Mouse (Mus musculus) heart, postnatal 10 days (tissue): ENCODE measurements around the gene Cyfip1. TPM values are rescaled to one million over a fixed set of nuclear protein-coding genes. Genes with fewer than 3 reads are reported as not detected.

Experiments used
- DNase-seq, 2 experiments: peaks; one replicate each; pipeline ENCODE4 v3.0.0; 2021
- intact Hi-C: fragments of 180-260 bp; cut with DNase I; formaldehyde crosslinking; loops from one replicate; pipeline ENCODE4 v1.15.1; 2025
- total RNA-seq, 2 experiments: library from RNA; stranded (reverse); gene quantifications; 2 replicates each; pipeline ENCODE4 v1.2.3; 2021

The Cyfip1 gene
- total RNA-seq, 2 experiments from 2014 or later, result 57.4 to 60.7 TPM

DNA sequence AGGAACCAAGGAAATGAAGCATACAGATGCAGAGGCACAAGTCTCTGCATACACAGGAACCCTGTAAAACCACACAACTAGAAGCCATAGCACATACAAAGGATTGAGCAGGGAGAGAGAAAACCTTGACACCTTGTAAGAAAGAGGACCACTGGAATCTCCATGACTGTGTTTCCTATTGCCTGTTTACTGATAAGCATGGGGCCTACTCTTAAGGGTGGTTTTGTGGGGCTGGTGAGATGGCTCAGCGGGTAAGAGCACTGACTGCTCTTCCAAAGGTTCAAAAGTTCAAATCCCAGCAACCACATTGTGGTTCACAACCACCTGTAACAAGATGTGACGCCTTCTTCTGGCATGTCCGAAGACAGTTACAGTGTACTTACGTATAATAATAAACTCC, 85.7 kb downstream of the Cyfip1 start:
- DNase-seq, result no peak
- intact Hi-C loops, result no loop called here

GRCm38 (mm10) chr7:55928649-55929048, 87.1 kb downstream of the Cyfip1 start:
- DNase-seq, result no peak
- intact Hi-C loops, result no loop called here

DNA sequence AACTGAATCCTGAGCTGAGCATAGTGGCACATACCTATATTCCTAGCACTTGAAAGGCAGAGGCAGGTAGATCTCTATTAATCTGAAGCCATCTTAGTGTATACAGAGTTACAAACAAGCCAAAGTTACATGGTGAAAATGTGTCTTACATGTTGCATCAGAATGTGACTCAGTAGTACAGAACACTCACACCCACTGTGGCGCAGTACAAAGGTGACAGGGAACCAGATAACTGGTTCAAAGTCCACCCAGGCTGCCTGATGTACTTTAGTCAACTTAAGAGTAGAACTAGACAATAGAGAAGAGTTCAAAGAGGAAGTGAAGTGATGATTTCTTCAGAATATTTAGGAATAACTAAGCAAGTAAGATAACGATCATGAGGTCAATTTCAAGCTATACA, 93.5 kb downstream of the Cyfip1 start:
- intact Hi-C loops, result no loop called here

DNA sequence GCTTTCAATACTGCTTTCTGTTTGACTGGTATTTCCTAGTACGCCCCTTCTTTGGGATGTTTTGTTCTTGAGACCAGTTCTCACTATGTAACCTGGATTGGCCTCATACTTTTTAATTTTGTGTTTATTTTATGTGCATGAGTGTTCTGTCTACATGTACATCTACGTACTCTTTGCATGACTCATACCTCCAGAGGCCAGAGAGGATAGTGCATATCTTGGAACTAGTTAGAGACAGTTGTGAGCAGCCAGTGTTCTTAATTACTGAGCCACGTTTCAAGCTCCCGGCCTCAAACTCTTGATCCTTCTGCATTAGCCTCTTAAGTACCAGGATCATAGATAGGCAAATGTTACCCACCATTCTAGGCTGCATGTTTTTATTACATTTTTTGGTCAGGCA, 96.8 kb downstream of the Cyfip1 start:
- intact Hi-C loops, result no loop called here
- DNase-seq, result no peak

More for the DNA sequence above, 93.5 kb downstream of the Cyfip1 start:
- DNase-seq, result no peak

GRCm38 (mm10) chr7:55956054-55956453, 114.5 kb downstream of the Cyfip1 start:
- intact Hi-C loops, result no loop called here
- no peak for DNase-seq

DNA sequence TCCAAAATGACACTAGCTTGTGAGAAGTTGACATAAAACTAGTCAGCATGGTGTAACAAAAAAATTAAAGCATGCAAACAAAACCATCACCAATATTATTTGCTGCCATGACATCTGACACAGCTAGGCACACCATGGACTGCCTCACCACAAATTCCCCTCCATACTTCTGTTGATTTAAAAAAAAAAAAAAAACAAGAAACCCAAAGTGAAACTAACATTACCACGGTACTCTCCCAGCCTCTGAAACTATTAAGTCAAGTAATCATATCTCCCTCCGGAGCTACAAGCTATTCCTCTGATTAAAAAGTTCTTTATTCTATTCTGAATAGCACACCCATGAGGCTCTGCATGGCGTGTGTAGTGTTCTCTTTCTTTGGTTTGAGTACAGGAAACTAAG, 115.6 kb downstream of the Cyfip1 start:
- intact Hi-C loops, result no loop called here
- DNase-seq, result no peak

DNA sequence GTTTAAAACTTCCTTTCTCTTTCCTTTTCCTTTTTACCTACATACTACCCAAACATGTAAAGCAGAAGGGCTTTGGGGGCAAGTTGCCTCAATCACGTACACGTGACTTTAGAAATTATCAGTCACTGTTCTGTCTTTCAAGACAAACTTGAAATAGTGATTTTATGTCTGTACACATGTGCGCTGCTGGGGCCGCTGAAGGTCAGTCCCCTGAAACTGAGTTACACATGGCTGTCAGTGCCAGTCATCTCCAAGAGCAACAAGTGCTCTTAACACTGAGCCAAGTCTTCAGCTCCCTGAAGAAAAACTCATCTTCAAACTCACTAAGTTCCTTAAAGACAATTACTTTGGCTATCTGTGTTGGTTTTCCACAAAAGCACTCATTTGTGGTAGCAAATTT, 116.4 kb downstream of the Cyfip1 start:
- DNase-seq, result no peak
- intact Hi-C loops, result no loop called here

DNA sequence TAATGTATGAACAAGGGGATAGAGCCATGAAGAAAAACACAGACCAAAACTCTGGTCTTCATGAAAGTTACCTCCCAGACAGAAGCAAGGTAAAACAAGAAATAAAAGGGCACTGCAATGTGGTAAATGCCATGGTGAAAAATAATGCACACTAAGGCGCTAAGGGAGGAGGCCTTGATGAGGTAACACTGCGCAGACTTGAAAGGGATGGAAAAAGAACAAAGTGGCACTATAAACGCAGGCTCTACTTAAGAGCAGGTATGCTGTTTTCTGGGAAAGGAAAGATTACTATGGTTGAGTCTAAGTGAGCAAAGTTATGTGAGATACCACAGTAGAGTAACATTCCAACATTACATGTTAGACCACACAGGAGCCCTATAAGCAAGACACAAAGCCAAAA, 118.3 kb downstream of the Cyfip1 start:
- intact Hi-C loops, result loop anchor here (2.0 to 5.0 kb wide), 2 partner anchors 17 to 92 kb away; partner anchors contain the start of gene Herc2
- no peak for DNase-seq

- DNase-seq, result no peak
- intact Hi-C loops, result loop anchor here (2.0 to 5.0 kb wide), 2 partner anchors 18 to 92 kb away; partner anchors contain the start of gene Herc2
These were observed 119.0 kb downstream of the Cyfip1 start for GRCm38 (mm10) chr7:55960506-55960905.

- intact Hi-C loops, result loop anchor here (5.0 kb wide), 1 partner anchor 90 kb away; the partner anchor contains the start of gene Herc2
- DNase-seq, result peak; percentile 95 to 97
These were observed 120.7 kb downstream of the Cyfip1 start, which contains the start of gene Nipa2 for GRCm38 (mm10) chr7:55962004-55962908. TSS of gene Nipa2 (minus strand) at chr7:55962476.

DNA sequence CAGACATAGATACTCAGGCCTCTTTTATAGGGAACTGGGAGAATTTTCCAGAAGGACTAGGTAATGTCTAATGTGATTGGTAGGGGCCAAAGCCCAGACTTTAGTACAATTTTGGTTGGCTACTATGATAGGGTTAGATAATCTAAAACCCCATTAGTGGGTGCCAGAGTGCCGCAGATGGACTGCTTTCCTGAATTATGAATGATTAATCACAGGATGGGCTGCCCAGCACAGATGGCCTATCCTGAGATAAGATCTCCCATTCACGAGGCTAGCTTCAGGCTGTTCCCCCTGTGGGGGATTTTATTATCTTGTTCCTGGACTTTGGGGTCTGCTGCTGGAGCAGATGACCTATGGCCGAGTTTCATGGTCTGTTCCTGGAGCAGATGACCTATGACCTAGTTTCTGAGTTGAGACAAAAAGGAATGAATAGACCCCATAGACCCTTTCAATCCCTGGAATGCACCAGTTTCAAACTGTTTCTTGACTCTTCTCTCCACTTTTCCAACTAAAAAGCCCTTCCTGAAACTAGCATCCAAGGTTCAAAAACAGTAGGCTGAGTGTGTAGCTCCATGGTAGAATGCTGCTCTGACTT, 125.4 kb downstream of the Cyfip1 start:
- intact Hi-C loops, result no loop called here
- no peak for DNase-seq

GRCm38 (mm10) chr7:55968258-55968901, 126.8 kb downstream of the Cyfip1 start:
- intact Hi-C loops, result no loop called here

GRCm38 (mm10) chr7:55969415-55969814, 127.9 kb downstream of the Cyfip1 start:
- intact Hi-C loops, result no loop called here
- DNase-seq, result no peak

More at GRCm38 (mm10) chr7:55968258-55968901, 126.8 kb downstream of the Cyfip1 start:
- DNase-seq, result peak in 1 of 2 experiments; percentile 24

- no peak for DNase-seq
- intact Hi-C loops, result no loop called here
These were observed 132.9 kb downstream of the Cyfip1 start for GRCm38 (mm10) chr7:55974429-55974828.

- intact Hi-C loops, result no loop called here
- no peak for DNase-seq
These were observed 140.0 kb downstream of the Cyfip1 start for GRCm38 (mm10) chr7:55981511-55981910.

Other genes starting within 250 kb of the Cyfip1 start
- not detected for gene Siglech, start 73.6 kb upstream of the Cyfip1 start, total RNA-seq
- gene Tubgcp5, start 47.6 kb upstream of the Cyfip1 start, total RNA-seq, result 10 to 100 TPM; 11.6 to 13.6 TPM
- 10 to 100 TPM; 42.7 to 48.2 TPM for gene Nipa2, start 120.7 kb downstream of the Cyfip1 start, total RNA-seq
- gene Nipa1, start 178.2 kb downstream of the Cyfip1 start, total RNA-seq, result 1 to 10 TPM; 4.3 TPM
- gene Herc2, start 208.5 kb downstream of the Cyfip1 start, total RNA-seq, result 10 to 100 TPM; 44.4 to 50.2 TPM